Mouse (Mus musculus) megakaryocyte, embryonic 14.5 days (primary cell): Measurements from ENCODE around the gene Pgpep1. TPM values are rescaled to one million over a fixed set of nuclear protein-coding genes. Genes with fewer than 3 reads are reported as not detected.

Experiments
- H3K27me3 ChIP-seq: replicated peaks from 2 replicates; pipeline ENCODE3; 2012; ENCODE audit warnings: inconsistent platforms
- H3K36me3 ChIP-seq: replicated peaks from 2 replicates; pipeline ENCODE3; 2012; ENCODE audit warnings: low read length, inconsistent platforms, mixed read lengths
- H3K4me1 ChIP-seq: 2 replicates; pipeline ENCODE4 v1.6.1; 2012; ENCODE audit warnings: inconsistent platforms
- H3K4me3 ChIP-seq: replicated peaks from 2 replicates; pipeline ENCODE3; 2012; ENCODE audit warnings: moderate library complexity, mild to moderate bottlenecking, inconsistent platforms
- H3K9me3 ChIP-seq: 2 replicates; pipeline ENCODE4 v1.6.1; 2012; ENCODE audit warnings: inconsistent platforms
- FLI1 ChIP-seq: IDR thresholded peaks from 2 replicates; pipeline ENCODE4 v1.6.1; 2012; ENCODE audit warnings: low read length, inconsistent platforms, mixed read lengths
- GATA1 ChIP-seq: IDR thresholded peaks from 3 replicates; pipeline ENCODE4 v1.6.1; 2012; ENCODE audit warnings: mixed read lengths, low read length, inconsistent platforms, borderline replicate concordance
- polyA plus RNA-seq: library from polyadenylated mRNA; stranded (reverse); fragments of >175 nt; gene quantifications from 2 replicates; pipeline ENCODE4 v1.2.3, GENCODE M21; 2012; ENCODE audit warnings: low replicate concordance; ENCODE audit not compliant: insufficient read depth

Gene Pgpep1
- polyA plus RNA-seq, 1 experiment, result 10.5 TPM

DNA sequence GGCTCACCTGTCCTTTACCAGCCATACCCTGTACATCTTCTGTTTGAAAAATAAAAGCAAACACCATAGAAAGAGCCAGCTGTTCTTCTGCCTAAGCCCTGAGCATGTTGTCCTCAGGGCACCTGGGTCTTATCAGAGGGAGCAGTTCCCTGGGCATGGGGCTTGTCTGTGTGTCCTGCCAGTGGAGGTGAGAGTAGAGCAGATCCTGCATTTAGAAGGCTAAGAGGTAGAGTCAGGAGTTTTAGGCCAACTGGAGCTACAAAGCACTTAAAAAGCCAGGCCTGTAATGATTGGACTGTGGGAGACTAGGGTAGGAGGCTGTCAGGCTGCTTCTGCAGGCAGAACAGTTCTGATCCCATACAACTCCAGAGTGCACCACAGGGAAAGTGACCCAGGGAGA lies 18.5 kb upstream of the Pgpep1 start:
- H3K4me1 ChIP-seq, result peaks cover 89% of the 10 kb centered on the region

DNA sequence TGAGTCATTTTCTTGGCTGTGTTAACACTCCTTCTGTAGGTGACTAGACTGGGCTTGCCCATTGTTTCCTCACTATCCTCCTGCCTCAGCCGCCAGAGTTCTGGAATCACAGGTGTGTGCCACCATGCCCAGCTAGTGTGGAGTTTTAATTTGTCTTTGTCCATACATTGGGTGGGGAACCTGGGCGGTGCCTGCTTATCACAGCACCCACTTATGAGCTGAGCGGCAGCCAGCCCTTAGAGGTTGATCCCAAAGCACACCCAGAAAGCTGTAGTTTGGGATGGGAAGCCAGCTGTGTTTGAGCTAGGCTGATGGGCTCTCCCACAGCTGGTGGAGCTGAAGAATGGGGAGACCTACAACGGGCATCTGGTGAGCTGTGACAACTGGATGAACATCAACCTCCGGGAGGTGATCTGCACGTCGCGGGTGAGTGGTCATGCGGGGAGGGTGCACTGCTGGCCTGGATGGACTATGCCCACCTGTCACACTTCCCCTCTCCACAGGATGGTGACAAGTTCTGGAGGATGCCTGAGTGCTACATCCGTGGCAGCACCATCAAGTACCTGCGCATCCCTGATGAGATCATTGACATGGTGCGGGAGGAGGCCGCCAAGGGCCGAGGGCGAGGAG lies 17.4 kb upstream of the Pgpep1 start:
- H3K9me3 ChIP-seq, result peaks cover 6% of the 10 kb centered on the region; the same call in 1 of the 2 replicates
- H3K4me1 ChIP-seq, result peaks cover 89% of the 10 kb centered on the region
- H3K36me3 ChIP-seq, result peaks cover 46% of the 10 kb centered on the region
- H3K27me3 ChIP-seq, result no peaks in the 10 kb centered on the region
- TF ChIP-seq FLI1 (no peak), GATA1 (no peak)
- H3K4me3 ChIP-seq, result peak overlapping the region; percentile 72

More for the DNA sequence above, 18.5 kb upstream of the Pgpep1 start:
- Histone ChIP-seq H3K27me3 (no peaks in the 10 kb centered on the region), H3K9me3 (peaks cover 6% of the 10 kb centered on the region; the same call in 1 of the 2 replicates), H3K4me3 (peak overlapping the region; percentile 60), H3K36me3 (peaks cover 46% of the 10 kb centered on the region)
- no peak for TF ChIP-seq FLI1
- TF ChIP-seq GATA1, result no peak

DNA sequence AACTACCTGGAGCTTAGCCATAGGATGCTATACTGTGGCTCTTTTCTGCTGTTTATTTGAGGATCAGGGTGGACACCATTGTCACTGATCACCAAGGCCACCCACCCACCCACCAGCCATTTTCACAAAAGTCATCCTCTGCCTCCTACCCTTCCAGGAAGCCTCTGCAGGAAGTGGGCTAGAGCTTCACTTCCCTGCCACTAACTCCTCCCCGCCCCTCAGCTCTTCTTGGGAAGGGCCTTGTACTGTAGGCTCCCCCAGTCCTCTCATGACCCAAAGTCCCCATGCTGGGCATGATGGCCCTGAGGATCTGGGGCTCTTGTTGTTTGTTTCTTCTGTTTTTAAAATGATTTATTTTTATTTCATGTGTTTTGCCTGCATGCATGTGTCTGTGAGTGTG lies 15.1 kb upstream of the Pgpep1 start:
- peaks cover 43% of the 10 kb centered on the region for H3K36me3 ChIP-seq

DNA sequence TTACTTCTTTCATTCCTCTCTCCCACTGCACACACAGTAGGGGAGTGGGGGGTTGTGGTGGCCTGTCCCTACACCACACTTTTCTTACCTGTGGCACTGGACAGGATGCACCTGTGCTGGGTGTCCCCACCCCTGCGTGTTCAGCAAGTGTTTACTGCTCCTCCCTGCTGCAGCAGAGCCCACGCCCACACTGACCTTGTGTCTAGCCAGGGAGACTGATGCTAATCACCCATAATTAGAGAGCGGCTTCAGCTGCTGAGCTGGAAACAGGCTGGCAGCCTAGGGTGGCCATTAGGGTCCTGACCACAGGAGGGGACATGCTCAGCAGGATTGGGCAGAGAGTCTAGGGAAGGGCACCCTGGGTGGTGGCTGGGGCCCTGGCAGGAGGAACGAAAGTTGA lies 14.5 kb upstream of the Pgpep1 start:
- TF ChIP-seq FLI1 (no peak), GATA1 (no peak)
- H3K36me3 ChIP-seq, result peaks cover 37% of the 10 kb centered on the region
- peak overlapping the region; percentile 95 for H3K4me3 ChIP-seq
- H3K9me3 ChIP-seq, result peaks cover 6% of the 10 kb centered on the region; the same call in 1 of the 2 replicates
- H3K27me3 ChIP-seq, result no peaks in the 10 kb centered on the region
- peaks cover 80% of the 10 kb centered on the region for H3K4me1 ChIP-seq

More for the DNA sequence above, 15.1 kb upstream of the Pgpep1 start:
- Histone ChIP-seq H3K4me3 (peak overlapping the region; percentile 95), H3K9me3 (peaks cover 6% of the 10 kb centered on the region; the same call in 1 of the 2 replicates), H3K27me3 (no peaks in the 10 kb centered on the region), H3K4me1 (peaks cover 86% of the 10 kb centered on the region)
- TF ChIP-seq FLI1, result no peak
- TF ChIP-seq GATA1, result no peak

DNA sequence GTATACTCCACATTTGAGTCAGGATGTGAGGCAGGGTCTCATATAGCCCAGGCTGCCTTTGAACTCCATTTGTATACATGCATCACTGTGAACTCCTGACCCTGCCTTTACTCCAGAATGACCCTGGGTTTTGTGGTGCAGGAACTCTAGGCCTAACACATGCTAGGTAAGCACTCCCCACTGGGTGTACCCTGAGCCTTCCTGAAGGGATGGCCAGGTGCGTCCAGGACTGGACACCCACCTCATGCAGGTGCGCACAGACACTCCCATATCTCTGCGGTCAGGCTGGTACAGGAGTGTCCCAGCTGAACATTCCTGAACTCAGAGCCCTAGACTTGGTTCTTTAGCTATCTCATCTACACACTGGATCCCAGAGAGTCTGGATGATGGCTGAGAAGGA lies 13.9 kb upstream of the Pgpep1 start:
- H3K9me3 ChIP-seq, result peaks cover 6% of the 10 kb centered on the region; the same call in 1 of the 2 replicates
- peaks cover 74% of the 10 kb centered on the region for H3K4me1 ChIP-seq
- no peak for TF ChIP-seq GATA1
- peaks cover 30% of the 10 kb centered on the region for H3K36me3 ChIP-seq
- H3K4me3 ChIP-seq, result peak overlapping the region; percentile 95
- no peaks in the 10 kb centered on the region for H3K27me3 ChIP-seq

DNA sequence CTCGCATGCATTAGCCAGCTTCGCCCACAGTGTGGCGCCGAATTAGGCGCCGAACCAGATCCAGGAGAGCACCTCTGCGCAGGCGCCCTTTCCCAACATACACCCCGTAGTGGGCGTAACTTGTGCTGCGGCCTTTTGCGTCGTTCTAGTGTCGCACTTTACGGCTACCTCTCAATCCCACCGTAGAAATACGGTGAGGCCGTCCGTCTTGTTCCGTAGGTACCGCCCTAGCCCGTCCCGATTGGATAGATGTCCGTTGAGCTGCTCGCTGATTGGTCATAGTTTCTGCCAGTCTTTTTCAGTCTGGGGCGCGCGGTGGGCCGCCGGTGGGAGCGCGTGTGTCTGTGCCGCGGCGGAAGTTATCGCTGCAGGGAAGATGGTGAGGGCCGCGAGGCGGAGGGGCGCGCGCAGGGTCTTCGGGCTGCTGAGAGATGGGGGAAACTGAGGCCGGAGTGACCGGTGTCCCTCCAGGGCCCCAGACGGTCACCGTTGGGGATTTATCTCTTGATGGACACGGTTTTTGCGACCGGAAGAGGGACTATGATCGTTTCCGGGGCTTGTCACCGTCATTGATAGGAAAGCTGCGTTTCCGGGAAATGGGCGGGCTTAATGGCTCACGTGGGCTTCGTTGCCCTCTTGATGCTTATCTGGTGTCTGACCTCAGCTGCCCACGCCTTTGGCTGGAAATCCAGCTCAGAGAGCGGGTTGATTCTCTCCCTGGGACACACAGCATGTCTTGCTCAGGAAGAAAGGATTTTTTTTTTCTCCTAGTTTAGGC lies 13.1 kb upstream of the Pgpep1 start, which contains the start of gene Lsm4:
Gene Lsm4 (plus strand): TSS at position 170 of the 778 bp plus-strand sequence.
- H3K27me3 ChIP-seq, result no peaks in the 10 kb centered on the region
- H3K9me3 ChIP-seq, result peaks cover 4% of the 10 kb centered on the region; the same call in 1 of the 2 replicates
- peak; percentile 90 for TF ChIP-seq FLI1
- peak; percentile 64; the same call in 1 of the 3 replicates for TF ChIP-seq GATA1
- peak within 1 kb of the TSS; percentile 95 for H3K4me3 ChIP-seq
- peaks cover 22% of the 10 kb centered on the region for H3K36me3 ChIP-seq
- peaks cover 66% of the 10 kb centered on the region for H3K4me1 ChIP-seq

DNA sequence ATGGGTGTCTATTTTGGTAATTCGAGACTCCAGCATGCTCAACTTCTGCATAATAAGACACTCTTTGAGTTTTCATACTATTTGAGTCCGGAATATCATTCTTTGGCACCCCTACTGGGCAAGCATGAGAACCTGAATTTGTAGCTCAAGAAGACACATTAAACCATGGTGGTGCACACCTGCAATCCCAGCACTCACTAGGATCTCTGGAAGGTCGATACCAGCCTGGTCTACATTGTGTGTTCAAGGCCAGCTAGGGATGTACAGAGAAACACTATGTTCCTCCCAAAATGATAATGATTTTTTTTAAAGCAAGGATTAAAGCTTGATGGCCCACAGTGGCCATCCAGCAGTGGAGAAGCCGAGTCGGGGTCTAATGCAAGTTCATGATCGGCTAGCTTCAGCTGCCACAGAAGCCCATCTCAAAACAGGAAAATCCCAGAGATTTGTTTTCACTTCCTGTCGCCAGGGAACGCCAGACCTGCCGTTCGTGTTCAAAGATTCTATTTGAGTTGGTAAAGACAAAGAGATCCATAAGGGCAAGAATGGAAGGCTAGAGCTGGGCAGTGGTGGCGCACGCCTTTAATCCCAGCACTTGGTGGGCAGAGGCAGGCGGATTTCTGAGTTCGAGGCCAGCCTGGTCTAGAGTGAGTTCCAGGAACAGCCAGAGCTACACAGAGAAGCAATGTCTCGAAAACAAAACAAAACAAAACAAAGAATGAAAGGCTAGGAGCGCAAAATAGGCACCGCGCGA lies 12.3 kb upstream of the Pgpep1 start:
- no peaks in the 10 kb centered on the region for H3K9me3 ChIP-seq
- H3K27me3 ChIP-seq, result no peaks in the 10 kb centered on the region
- TF ChIP-seq GATA1, result no peak
- no peak for TF ChIP-seq FLI1
- peaks cover 14% of the 10 kb centered on the region for H3K36me3 ChIP-seq
- H3K4me1 ChIP-seq, result peaks cover 58% of the 10 kb centered on the region
- H3K4me3 ChIP-seq, result peak overlapping the region; percentile 95

DNA sequence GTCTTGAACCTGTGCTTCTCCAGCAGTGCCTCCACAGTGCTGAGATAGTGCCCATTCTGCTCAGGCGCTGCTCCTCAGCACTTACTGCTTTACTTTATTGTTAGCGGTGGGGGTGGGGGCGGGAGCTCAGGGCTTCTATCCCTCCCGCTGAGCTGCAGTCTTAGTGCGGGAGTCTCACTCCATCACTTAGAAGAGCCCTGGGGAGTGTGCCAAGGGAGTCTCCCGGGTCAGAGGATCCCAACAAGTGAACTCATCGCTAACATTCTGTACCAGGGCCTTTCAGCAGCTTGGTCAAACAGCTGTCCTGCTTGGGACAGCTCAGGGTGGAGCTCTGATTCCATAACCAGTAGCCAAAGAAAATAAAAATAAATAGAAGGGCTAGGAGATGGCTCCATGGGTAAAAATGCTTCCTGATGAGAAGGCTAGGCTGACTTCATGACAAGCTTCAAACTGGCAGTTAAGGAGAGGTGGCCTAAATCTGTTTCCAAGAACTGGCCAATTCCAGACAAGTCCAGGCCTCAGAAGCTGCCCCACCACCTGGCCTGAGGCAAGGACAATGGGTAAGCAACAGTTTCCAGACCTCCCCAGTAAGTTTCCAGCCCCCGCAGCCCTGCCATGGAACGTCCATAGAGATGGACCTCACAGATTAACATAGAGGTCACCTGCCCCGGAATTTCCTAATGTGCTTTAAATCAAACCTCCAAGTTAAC lies 11.6 kb upstream of the Pgpep1 start:
- H3K27me3 ChIP-seq, result no peaks in the 10 kb centered on the region
- H3K9me3 ChIP-seq, result no peaks in the 10 kb centered on the region
- peaks cover 55% of the 10 kb centered on the region for H3K4me1 ChIP-seq
- no peak for TF ChIP-seq GATA1
- no peak for TF ChIP-seq FLI1
- H3K36me3 ChIP-seq, result peaks cover 8% of the 10 kb centered on the region
- H3K4me3 ChIP-seq, result no peak overlapping the region

DNA sequence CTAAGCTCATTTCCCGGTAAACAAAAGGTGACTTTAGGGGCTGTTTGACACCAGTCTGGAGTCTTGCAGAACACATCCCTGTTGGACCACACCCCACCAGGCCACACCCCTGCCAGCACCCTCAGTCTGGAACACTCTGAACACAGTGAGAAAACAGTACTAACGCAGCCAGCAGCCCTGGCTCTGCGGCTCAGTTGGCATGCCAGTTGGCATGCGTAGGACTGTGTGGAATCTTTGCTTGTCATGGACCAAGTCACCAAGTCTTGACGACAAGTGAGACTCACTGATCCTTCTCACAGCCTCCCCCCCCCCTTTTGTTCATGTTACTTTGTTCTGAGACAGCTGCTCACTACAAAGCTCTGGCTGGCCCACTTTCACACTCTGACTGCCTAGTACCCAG lies 6.9 kb upstream of the Pgpep1 start:
- Histone ChIP-seq H3K4me1 (peaks cover 24% of the 10 kb centered on the region), H3K36me3 (no peaks in the 10 kb centered on the region), H3K4me3 (no peak overlapping the region), H3K9me3 (no peaks in the 10 kb centered on the region), H3K27me3 (no peaks in the 10 kb centered on the region)
- TF ChIP-seq FLI1, result no peak
